Mouse (Mus musculus): ENCODE measurements around the gene Ncam1. TPM values are rescaled to one million over a fixed set of nuclear protein-coding genes. Genes with fewer than 3 reads are reported as not detected.
A peak's percentile ranks its signal among the peaks of the same experiment; 100 is the strongest.

Gene Ncam1
- total RNA-seq, 2 experiments from 2014 or later = 11.6 to 14.6 TPM

DNA sequence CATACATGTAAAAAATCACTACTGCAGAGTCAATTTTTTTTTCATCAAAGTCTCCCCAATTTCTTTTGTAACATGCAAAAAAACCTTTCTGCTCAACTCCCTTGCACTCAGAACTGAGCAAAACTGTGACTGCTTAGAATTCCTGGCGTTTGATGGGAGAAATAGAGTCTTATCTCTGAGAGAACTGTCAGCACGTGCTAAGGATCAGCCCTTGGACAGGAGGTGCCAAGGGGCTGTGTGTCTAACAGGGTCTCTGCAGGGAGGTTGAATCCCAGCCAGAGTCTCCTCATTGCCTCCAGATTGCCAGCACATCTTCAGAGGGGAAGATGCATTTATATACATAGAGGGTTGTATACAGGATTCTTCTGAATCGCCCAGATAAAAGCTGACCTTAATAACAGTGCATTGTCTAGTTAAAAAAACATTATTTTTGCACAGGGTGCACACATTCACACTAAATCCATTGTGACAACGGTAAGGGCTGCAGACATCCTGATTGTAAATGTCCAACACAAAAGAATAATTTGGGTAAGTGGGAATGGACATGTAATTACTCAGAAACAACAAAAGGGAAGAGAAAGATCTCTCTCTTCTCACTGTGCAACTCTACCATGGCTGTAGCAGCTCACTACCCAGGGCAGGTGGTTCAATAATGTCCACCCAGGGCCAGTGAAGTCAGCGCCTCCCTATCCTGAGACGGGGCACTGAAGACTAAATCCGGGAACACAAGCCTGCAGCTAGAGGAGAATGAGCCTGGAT lies 203.7 kb downstream of the Ncam1 start:
- intact Hi-C loops (cut with DNase I) = no loop called here
- DNase-seq = no peak
- TF ChIP-seq CTCF (IDR thresholded peaks at IDR 0.05) = no peak
- Histone ChIP-seq H3K4me3 (no peak overlapping the region), H3K27ac (no peak overlapping the region)

DNA sequence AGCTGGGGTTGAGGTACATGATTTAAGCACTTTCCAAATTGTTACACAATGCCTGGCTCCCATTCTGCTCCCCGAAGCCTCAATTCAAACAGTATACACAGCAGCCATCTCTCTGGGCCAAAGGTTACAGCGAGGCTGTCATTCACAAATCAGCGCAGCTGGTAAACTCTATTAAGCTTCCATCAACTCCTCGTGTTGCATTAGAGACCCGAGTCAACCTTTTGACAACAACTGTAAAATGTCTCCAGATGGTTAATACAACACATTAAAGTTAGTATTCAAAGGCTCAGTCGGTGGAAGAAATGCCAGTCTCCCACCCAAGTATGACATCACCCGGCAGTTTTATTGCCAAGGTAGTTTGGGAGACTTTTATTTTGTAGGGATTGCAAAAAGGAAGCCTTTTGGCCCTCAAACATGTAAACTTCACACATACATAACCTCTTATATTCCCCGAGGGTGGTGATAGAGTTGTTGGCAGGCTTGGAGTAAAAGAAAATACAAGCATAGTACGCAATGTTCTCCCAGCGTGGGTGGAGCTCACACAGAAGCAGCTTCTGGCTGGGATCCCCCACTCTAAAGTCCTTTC lies 204.7 kb downstream of the Ncam1 start:
- 0 out of 2 replicates have a peak overlapping the region, but pooled peaks have one; percentile 5 for H3K27ac ChIP-seq
- H3K4me3 ChIP-seq = peak overlapping the region; percentile 44
- peak; percentile 32 for DNase-seq
- no peak for TF ChIP-seq CTCF (IDR thresholded peaks at IDR 0.05)
- intact Hi-C loops (cut with DNase I) = no loop called here

DNA sequence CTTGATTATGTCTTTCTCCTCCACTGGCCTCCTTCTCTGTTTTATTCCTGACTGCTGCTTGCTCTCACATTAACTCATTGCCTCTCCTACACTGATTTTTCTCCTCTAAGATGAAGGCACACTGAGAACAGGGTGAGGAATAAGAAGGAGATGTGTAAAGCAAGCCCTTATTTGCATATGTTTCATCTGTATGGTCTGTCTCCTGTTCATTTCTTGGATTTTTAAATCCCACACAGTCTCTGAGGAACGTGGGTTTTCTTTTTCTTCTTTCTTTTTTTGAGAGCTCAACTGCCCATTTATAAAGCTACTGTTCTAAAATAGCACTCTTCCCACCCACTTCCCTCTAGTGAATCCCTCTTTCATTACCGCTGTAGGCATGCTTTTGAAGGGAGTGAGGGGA lies 206.7 kb downstream of the Ncam1 start:
- no peak for TF ChIP-seq CTCF (IDR thresholded peaks at IDR 0.05)
- Histone ChIP-seq H3K4me3 (no peak overlapping the region), H3K27ac (no peak overlapping the region)
- intact Hi-C loops (cut with DNase I) = no loop called here
- no peak for DNase-seq

DNA sequence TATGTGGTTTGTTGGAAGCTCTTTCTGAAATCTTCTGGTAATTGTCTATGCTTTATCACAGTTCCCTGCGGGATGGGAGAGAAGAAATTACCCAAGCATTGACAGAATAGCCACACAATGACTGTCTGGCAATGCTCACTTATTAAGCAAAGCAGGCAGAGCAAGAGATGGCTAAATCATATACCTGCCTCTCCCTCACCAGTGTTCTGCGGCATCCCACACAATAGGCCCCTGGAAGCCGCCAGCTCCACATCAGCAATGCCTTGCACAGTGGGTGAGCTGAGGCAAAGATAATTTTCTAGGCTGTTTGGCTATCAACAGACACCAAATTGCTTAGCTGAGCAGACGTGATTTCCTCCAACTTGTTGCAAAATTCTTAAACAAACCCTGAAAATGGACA lies 208.5 kb downstream of the Ncam1 start:
- Histone ChIP-seq H3K27ac (no peak overlapping the region), H3K4me3 (no peak overlapping the region)
- DNase-seq = no peak
- no peak for TF ChIP-seq CTCF (IDR thresholded peaks at IDR 0.05)
- intact Hi-C loops (cut with DNase I) = no loop called here

DNA sequence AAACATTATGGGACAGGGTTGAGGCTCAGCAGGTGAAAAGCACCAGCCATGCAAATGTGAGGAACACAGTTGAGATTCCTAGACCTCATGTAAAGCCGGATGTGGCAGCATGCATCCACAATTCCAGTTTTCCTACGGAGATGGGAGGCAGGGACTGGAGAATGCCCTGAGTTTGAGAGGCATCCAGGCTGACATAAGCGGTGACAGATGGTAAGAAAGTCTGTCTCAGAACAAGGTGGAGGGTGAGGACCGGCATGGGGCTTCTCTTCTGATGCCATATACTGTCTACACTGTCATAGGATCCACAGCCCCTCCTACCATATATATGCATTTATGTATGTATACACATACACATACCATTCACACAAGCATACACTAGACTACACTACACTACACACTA lies 221.6 kb downstream of the Ncam1 start:
- TF ChIP-seq CTCF (IDR thresholded peaks at IDR 0.05) = no peak
- intact Hi-C loops (cut with DNase I) = no loop called here
- DNase-seq = no peak

DNA sequence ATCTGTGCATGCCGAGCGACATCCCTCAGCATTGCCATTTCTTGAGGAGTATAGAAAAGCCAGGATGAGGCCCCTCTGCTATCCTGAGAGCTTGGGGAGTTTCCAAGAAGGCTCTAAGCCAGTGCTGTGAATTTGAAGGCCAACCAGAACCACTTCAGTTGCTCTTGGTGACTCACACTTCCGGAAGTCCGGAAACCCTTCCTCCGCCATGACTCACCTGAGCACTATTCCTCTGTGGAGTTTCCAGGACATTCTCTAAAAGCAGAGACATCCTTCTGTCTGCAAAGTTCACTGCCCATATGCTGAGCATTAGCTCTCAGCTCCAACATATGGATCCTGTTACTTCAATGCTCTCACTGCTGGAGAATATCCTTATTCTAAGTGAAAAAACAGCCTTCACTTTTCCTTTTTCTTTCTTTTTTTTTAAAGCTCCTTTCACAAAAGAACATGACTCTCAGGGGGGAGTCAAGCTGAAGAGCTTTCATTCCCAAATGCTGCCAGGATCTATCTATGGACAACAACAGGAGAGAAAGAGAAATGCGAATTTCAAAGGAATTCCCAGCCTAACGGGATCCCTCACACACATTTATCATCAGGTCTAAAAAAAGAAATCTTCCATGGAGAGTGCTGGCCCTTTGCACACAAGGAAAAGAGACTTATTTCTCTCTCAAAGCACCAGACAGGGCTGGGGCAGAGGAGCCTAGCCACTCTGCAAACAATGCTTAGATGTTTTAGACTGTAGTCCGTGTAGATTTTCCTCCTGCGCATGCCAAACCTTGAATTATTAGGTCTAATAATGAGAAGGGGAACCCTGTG lies 226.8 kb downstream of the Ncam1 start:
- Histone ChIP-seq H3K27ac (no peak overlapping the region), H3K4me3 (no peak overlapping the region)
- TF ChIP-seq CTCF (IDR thresholded peaks at IDR 0.05) = no peak
- intact Hi-C loops (cut with DNase I) = no loop called here
- DNase-seq = no peak

More for the DNA sequence above, 221.6 kb downstream of the Ncam1 start:
- H3K27ac ChIP-seq = no peak overlapping the region
- no peak overlapping the region for H3K4me3 ChIP-seq

DNA sequence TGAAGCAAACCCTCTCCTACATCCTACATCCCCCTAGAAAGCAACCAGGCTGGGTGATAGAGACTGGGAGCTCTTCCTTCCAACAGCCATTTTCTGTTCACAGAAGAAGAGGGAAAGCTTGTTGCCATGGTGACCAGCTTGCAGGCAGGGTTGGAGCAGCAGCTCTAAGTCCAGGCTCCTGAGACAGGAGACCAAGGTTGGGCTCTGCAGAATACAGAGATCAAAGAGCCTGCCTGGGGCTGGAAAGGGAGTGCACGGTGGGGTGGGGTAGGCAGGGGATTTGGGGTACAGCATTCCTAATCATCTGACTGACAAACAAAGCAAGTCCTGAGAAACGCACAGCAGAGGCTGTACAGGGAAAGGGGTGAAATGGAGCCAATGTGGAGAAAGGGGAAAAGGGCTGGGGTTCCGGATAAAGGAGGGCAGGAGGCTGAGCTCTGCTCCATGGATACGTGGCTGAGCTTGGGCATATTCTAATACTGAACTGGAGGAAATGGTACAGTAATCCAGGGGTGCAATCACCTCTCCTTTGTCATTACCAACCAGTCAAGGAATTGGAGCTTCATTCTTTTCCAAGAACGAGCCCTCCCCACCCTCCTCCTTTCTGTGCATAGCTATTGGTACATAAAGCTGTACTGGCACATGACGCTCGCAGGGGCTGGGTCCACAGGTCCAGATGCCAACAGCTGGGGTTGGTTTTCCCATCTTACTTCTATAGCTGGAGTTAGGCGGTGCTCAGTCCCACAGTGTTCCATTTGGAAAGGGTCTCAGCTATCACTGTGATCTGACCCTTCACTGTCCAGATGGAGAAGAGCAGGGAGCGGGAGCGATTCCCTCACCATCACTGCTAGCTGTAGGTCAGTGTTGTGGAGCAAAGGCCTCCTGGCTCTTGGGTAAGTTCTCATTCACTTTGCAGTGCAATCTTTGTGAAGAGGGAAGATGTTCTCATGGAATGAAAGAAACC lies 227.7 kb downstream of the Ncam1 start:
- Histone ChIP-seq H3K4me3 (no peak overlapping the region), H3K27ac (no peak overlapping the region)
- intact Hi-C loops (cut with DNase I) = no loop called here
- no peak for TF ChIP-seq CTCF (IDR thresholded peaks at IDR 0.05)
- DNase-seq = no peak

DNA sequence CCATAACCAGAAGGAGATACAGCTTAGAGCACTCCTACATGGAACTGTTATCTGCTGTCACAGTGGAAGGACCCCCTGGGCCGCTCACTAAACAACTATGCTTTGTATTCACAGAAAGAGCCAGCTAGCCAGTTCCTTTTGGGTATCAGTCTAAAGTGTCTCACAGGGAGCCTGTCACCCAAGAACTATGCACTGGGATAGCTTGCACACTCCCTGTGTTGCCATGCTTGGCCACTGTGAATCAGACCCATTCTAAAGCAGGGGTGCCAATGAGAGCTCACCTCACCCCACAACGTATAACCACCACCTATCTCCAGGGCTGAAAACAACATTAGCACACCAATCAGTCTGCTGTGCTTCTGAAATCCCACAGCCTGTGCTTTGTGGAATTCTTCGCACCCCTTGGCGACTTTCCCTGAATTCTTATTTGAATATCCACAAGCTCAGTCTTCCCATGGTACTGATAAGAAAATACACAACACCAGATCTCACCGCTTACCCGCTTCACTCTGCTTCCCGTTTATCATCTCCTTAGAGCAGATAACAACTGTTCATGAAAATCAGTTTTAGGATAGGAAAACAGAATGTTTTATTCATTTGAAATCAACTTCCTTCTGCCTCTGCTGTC lies 228.6 kb downstream of the Ncam1 start:
- DNase-seq = no peak
- intact Hi-C loops (cut with DNase I) = no loop called here
- Histone ChIP-seq H3K27ac (no peak overlapping the region), H3K4me3 (no peak overlapping the region)
- no peak for TF ChIP-seq CTCF (IDR thresholded peaks at IDR 0.05)

DNA sequence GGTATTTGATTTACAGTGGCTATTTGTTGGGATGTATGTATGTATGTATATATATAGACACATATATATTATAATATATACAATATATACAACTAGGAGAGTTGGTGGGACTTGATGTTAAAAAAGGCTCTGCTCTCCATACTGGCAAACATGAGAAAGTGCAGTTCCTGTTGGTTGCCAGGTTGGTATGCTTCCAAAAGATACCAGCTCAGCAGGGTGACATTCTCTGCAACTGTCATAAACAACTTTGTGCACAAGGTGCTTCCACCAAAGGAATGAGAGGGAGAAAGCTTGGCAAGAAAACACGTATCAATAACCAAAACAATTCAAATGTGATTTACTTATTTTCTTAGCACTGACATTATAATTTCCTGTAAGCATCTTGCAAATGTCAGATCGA lies 232.9 kb downstream of the Ncam1 start:
- no peak overlapping the region for H3K27ac ChIP-seq
- TF ChIP-seq CTCF (IDR thresholded peaks at IDR 0.05) = no peak
- intact Hi-C loops (cut with DNase I) = no loop called here
- DNase-seq = no peak
- H3K4me3 ChIP-seq = no peak overlapping the region

DNA sequence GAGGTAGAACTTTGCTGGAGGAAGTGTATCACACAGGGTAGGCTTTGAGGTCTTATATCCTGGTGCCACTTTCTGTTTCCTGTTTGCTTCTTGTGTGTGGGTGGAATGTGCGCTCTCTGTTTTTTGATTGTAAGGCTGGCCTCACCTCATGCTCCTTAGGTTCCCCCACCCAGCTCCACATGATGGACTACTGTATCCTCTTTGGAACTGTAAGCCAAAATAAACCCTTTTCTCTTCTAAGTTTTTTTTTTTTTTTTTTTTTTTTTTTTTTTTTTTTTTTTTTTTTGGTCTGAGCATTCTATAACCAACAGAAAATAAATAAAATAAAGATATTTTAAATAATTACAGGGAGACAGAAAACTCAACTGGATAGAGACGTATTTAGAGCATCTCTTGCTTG lies 239.8 kb downstream of the Ncam1 start:
- intact Hi-C loops (cut with DNase I) = no loop called here
- no peak for TF ChIP-seq CTCF (IDR thresholded peaks at IDR 0.05)
- no peak overlapping the region for H3K27ac ChIP-seq
- no peak overlapping the region for H3K4me3 ChIP-seq
- no peak for DNase-seq

DNA sequence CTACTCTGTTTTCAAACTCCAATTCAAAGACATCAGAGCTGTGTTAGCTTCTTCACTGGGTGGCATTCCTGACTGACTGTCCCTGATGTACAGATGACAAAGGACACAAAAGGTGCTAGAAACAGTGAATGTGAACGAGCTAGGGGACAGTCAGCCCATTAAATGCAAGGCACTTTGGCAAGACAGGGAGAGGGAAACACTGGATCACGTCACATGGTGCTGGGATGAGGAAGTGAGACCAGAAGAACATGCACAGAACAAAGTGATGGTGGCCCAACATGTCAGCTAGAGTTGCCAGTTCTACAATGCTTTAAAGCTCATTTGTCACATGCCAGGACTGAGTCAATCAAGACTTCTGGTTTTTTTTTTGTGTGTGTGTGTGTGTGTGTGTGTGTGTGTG lies 247.4 kb downstream of the Ncam1 start:
- no peak for TF ChIP-seq CTCF (IDR thresholded peaks at IDR 0.05)
- no peak overlapping the region for H3K4me3 ChIP-seq
- H3K27ac ChIP-seq = no peak overlapping the region
- intact Hi-C loops (cut with DNase I) = no loop called here
- no peak for DNase-seq

DNA sequence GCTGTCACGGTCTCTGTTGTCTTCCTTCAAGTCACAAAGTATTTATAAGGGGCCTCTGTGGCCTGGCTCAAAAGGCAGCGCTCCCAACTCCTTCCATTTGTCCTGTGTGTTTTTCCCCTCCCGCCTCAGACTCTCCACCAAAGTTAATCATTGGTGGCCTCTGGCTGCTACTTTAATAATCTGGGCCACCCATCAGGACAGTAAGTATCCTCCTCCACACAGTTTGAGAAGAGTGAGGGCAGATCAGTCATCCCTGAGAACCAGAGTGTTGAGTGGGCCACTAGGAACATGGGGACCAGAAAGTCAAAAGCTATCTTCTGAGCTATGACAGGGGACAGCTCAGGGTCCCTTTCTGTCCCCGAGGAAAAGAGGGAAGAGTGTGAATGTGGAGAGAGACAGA lies 256.1 kb downstream of the Ncam1 start:
- DNase-seq = no peak
- Histone ChIP-seq H3K4me3 (no peak overlapping the region), H3K27ac (no peak overlapping the region)
- no peak for TF ChIP-seq CTCF (IDR thresholded peaks at IDR 0.05)
- intact Hi-C loops (cut with DNase I) = no loop called here
